Mouse (Mus musculus) heart, embryonic 14.5 days (tissue): ENCODE data around the gene Cd9. TPM values are rescaled to one million over a fixed set of nuclear protein-coding genes. Genes with fewer than 3 reads are reported as not detected.

Experiments used
- ATAC-seq: fragments of 200-750 bp; cut with Nextera tagmentation; 2 replicates; pipeline ENCODE4 v1.8.0; 2017; ENCODE audit warnings: low read depth, moderate TSS enrichment; ENCODE audit not compliant: insufficient number of reproducible peaks, insufficient read depth, low FRiP score
- H3K27ac ChIP-seq, 2 experiments: fragments of 200-500 bp in 1 of 2; fragments of 300-500 bp in 1 of 2; sonication (generic) in 1 of 2; replicated peaks in 1 of 2; 2 replicates each; pipeline ENCODE4 v1.5.1; 2012 to 2014; ENCODE audit warnings: low read depth in 2 of 2, low read length in 2 of 2, control low read depth in 1 of 2, mild to moderate bottlenecking in 1 of 2, mixed read lengths in 1 of 2; ENCODE audit not compliant: control insufficient read depth in 1 of 2, insufficient read depth in 1 of 2
- H3K27me3 ChIP-seq: fragments of 300-500 bp; sonication (generic); 2 replicates; pipeline ENCODE4 v1.6.1; 2014; ENCODE audit warnings: mild to moderate bottlenecking, low read length, control low read depth; ENCODE audit not compliant: control insufficient read depth, insufficient read depth
- H3K36me3 ChIP-seq: fragments of 300-500 bp; sonication (generic); 2 replicates; pipeline ENCODE4 v1.6.1; 2014; ENCODE audit warnings: mild to moderate bottlenecking, control low read depth, low read length, mixed read lengths; ENCODE audit not compliant: control insufficient read depth, insufficient read depth
- H3K4me1 ChIP-seq, 2 experiments: fragments of 200-500 bp in 1 of 2; fragments of 300-500 bp in 1 of 2; sonication (generic) in 1 of 2; 2 replicates each; pipeline ENCODE4 v1.6.1; 2012 to 2014; ENCODE audit warnings: low read length in 2 of 2, control low read depth in 1 of 2, mixed read lengths in 1 of 2; ENCODE audit not compliant: control insufficient read depth in 2 of 2, insufficient read depth in 2 of 2
- H3K4me2 ChIP-seq: fragments of 300-500 bp; sonication (generic); 2 replicates; pipeline ENCODE4 v1.6.1; 2014; ENCODE audit warnings: mild to moderate bottlenecking, low read length
- H3K4me3 ChIP-seq, 2 experiments: fragments of 200-500 bp in 1 of 2; fragments of 300-500 bp in 1 of 2; sonication (generic) in 1 of 2; 2 replicates each; pipeline ENCODE4 v1.5.1; 2012 to 2014; ENCODE audit warnings: low read length in 2 of 2, mild to moderate bottlenecking in 2 of 2, control low read depth in 1 of 2, low read depth in 1 of 2, moderate library complexity in 1 of 2; ENCODE audit not compliant: control insufficient read depth in 1 of 2, insufficient read depth in 1 of 2
- H3K9ac ChIP-seq: fragments of 300-500 bp; sonication (generic); 2 replicates; pipeline ENCODE4 v1.6.1; 2014; ENCODE audit warnings: mild to moderate bottlenecking, low read length
- H3K9me3 ChIP-seq: fragments of 300-500 bp; sonication (generic); 2 replicates; pipeline ENCODE4 v1.6.1; 2016; ENCODE audit warnings: low read length, control low read depth; ENCODE audit not compliant: control insufficient read depth
- WGBS: fragments of 180-500 bp; shearing (Covaris S2); extraction: QIAGEN DNeasy Blood & Tissue Kit; methylation state at CpG from one replicate; pipeline ENCODE4 v1.1.7; 2014; 5-methylcytosine and 5-hydroxymethylcytosine counted together
- polyA plus RNA-seq: library from polyadenylated mRNA; unstranded; fragments of >200 nt; fragmentation: Nextera tagmentation; extraction: Ambion mirVana; gene quantifications from 2 replicates; pipeline ENCODE4 v1.2.1, GENCODE M21; 2014

The Cd9 gene
- polyA plus RNA-seq, 1 experiment from 2014 or later = 91.8 TPM

- H3K4me3 ChIP-seq = no peak overlapping the region
- H3K27ac ChIP-seq = no peak overlapping the region
- H3K9ac ChIP-seq = no peak overlapping the region
- WGBS = 67% methylated on average over 16 of the region's 16 CpGs
- no peaks in the 10 kb centered on the region for H3K9me3 ChIP-seq
- H3K4me1 ChIP-seq = peaks cover 3 to 9% of the 10 kb centered on the region in 2 experiments; a peak in 2 of 4 replicates
- no peaks in the 10 kb centered on the region for H3K36me3 ChIP-seq
- H3K4me2 ChIP-seq = no peak overlapping the region
- ATAC-seq = no peak
- H3K27me3 ChIP-seq = peaks cover 11% of the 10 kb centered on the region
These were observed 74.0 kb downstream of the Cd9 start for GRCm38 (mm10) chr6:125420458-125421063.

DNA sequence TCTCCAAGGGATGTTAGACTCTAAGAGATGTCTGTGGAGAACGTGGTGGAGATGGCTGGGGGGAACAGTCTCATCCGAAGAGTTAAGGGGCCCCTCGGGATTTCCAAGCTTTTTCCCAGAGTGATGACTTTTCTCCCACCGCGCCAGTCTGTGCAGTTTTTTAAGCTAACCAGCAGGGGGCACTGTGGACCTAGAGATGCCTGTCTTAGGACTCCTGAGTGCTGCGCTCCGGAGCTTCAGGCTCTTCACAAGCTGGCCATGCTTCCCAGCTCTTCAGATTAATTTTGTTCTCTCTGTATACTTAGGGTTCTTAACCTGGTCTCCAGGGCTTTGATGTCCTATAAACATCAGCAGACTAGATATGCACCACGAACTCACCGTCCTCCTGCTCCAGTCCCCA is 75.8 kb downstream of the Cd9 start:
- H3K27ac ChIP-seq = no peak overlapping the region
- H3K4me2 ChIP-seq = no peak overlapping the region
- H3K9ac ChIP-seq = no peak overlapping the region
- no peaks in the 10 kb centered on the region for H3K36me3 ChIP-seq
- peaks cover 8% of the 10 kb centered on the region for H3K27me3 ChIP-seq
- 13% methylated on average over 9 of the region's 9 CpGs for WGBS
- peaks cover 3 to 9% of the 10 kb centered on the region in 2 experiments; a peak in 2 of 4 replicates for H3K4me1 ChIP-seq
- H3K4me3 ChIP-seq = no peak overlapping the region
- ATAC-seq = peak; percentile 59; the same call in 1 of the 2 replicates
- H3K9me3 ChIP-seq = no peaks in the 10 kb centered on the region

GRCm38 (mm10) chr6:125413326-125413725 is 81.3 kb downstream of the Cd9 start:
- H3K4me2 ChIP-seq = no peak overlapping the region
- no peaks in the 10 kb centered on the region for H3K4me1 ChIP-seq
- 77% methylated on average over 9 of the region's 9 CpGs for WGBS
- H3K27ac ChIP-seq = no peak overlapping the region
- no peak for ATAC-seq
- H3K4me3 ChIP-seq = no peak overlapping the region
- H3K9ac ChIP-seq = no peak overlapping the region
- no peaks in the 10 kb centered on the region for H3K36me3 ChIP-seq
- H3K9me3 ChIP-seq = no peaks in the 10 kb centered on the region
- H3K27me3 ChIP-seq = peaks cover 4% of the 10 kb centered on the region

GRCm38 (mm10) chr6:125411661-125412060 is 82.9 kb downstream of the Cd9 start:
- no peaks in the 10 kb centered on the region for H3K36me3 ChIP-seq
- no peak overlapping the region for H3K4me2 ChIP-seq
- no peaks in the 10 kb centered on the region for H3K9me3 ChIP-seq
- no peaks in the 10 kb centered on the region for H3K27me3 ChIP-seq
- H3K27ac ChIP-seq = no peak overlapping the region
- no peak for ATAC-seq
- H3K9ac ChIP-seq = no peak overlapping the region
- H3K4me1 ChIP-seq = no peaks in the 10 kb centered on the region
- WGBS = 90% methylated on average over 6 of the region's 6 CpGs
- no peak overlapping the region for H3K4me3 ChIP-seq

DNA sequence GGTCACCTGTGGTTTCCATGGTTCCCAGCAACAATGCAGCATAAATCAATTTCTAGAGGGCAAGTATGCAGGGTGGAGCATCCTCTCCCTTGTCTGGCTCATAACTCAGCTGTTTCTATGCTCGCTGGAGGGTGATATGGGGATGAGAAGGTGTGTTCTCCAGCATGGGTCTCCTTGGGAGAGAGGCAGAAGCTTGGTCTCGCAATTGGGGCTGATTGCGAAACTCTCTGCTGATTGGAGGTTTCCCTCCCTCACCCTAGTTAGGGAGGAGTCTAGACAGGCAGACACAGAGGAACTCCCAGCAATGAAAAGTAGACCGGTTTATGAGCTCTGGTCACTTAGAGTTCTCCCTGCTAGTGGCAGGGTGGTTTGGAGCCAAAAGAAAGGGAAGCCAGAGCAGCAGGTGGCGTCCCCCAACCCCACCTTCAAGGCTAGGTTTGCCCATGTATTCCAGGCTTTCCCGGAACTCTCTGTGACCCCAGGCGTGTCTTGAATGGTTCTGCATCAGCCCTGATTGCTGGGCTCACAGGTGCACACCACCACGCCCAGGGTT is 83.5 kb downstream of the Cd9 start:
- H3K9ac ChIP-seq = no peak overlapping the region
- H3K4me2 ChIP-seq = no peak overlapping the region
- no peaks in the 10 kb centered on the region for H3K4me1 ChIP-seq
- no peaks in the 10 kb centered on the region for H3K36me3 ChIP-seq
- ATAC-seq = no peak
- WGBS = 57% methylated on average over 8 of the region's 8 CpGs
- no peaks in the 10 kb centered on the region for H3K27me3 ChIP-seq
- H3K4me3 ChIP-seq = no peak overlapping the region
- H3K27ac ChIP-seq = no peak overlapping the region
- H3K9me3 ChIP-seq = no peaks in the 10 kb centered on the region

- no peak for ATAC-seq
- Histone ChIP-seq H3K4me1 (no peaks in the 10 kb centered on the region), H3K4me3 (no peak overlapping the region), H3K4me2 (no peak overlapping the region), H3K36me3 (no peaks in the 10 kb centered on the region), H3K27ac (no peak overlapping the region), H3K9me3 (no peaks in the 10 kb centered on the region), H3K27me3 (no peaks in the 10 kb centered on the region), H3K9ac (no peak overlapping the region)
- 62% methylated on average over 11 of the region's 11 CpGs for WGBS
These were observed 84.0 kb downstream of the Cd9 start for GRCm38 (mm10) chr6:125410551-125410950.

Other genes with a start within 250 kb of the Cd9 start
- not detected in 2 replicates for gene Tuba3a, start 208.7 kb downstream of the Cd9 start, polyA plus RNA-seq
- gene Ltbr, start 180.9 kb downstream of the Cd9 start, polyA plus RNA-seq = 38.5 and 41.5 TPM in 2 replicates
- 0.65 and 1.00 TPM in 2 replicates for gene Scnn1a, start 174.1 kb downstream of the Cd9 start, polyA plus RNA-seq
- 41.4 and 43.5 TPM in 2 replicates for gene Tnfrsf1a, start 145.4 kb downstream of the Cd9 start, polyA plus RNA-seq
- 0.05 TPM in 1 of 2 replicates, not detected in the other for gene Plekhg6, start 114.0 kb downstream of the Cd9 start, polyA plus RNA-seq
- 22.5 and 27.9 TPM in 2 replicates for gene Vwf, start 52.0 kb upstream of the Cd9 start, polyA plus RNA-seq
- 0.13 and 0.38 TPM in 2 replicates for gene Ano2, start 195.6 kb upstream of the Cd9 start, polyA plus RNA-seq